Mouse (Mus musculus): ENCODE measurements at regions not wholly inside any gene's neighbourhood (a gene's known extent, or its start where the extent isn't known, plus 50 kb on each side); places are given as distances from the start of the nearest gene placed in this dataset.

DNA sequence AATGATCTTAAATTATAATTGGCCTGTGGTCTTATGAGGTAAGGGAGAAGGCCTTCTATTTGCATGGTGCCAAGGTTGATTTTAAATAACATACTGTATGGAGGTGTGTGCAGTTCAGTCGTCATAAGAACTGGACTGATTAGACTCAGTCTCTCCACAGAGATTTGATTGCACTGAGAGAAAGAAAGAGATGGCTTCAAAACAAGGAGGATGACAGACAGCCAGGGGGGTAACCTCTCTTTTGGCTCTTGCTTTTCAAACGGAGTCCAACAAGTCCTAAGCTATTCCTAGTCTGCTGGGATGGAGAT, 245.9 kb upstream of the 4930583I09Rik start:
- TF ChIP-seq CTCF (IDR thresholded peaks at IDR 0.05; ENCODE audit: borderline replicate concordance, insufficient read depth, low read depth, low read length) (no peak), POLR2A (IDR thresholded peaks at IDR 0.05; ENCODE audit: borderline replicate concordance, insufficient read depth, low read length) (no peak)

All from cerebellum, adult 2 months (tissue).